Mouse (Mus musculus) kidney, embryonic 14.5 days (tissue): Measurements from ENCODE around the gene Ythdf1. TPM values are rescaled to one million over a fixed set of nuclear protein-coding genes. Genes with fewer than 3 reads are reported as not detected.

Source experiments
- ATAC-seq: fragments of 200-750 bp; cut with Nextera tagmentation; 2 replicates; pipeline ENCODE4 v1.8.0; 2017; ENCODE audit warnings: moderate number of reproducible peaks, mild to moderate bottlenecking, moderate TSS enrichment, moderate library complexity; ENCODE audit not compliant: low FRiP score, low TSS enrichment
- H3K27ac ChIP-seq: fragments of 300-500 bp; sonication (generic); 2 replicates; pipeline ENCODE4 v1.5.1; 2014; ENCODE audit warnings: low read depth, mild to moderate bottlenecking, low read length, moderate library complexity, mixed read lengths
- H3K27me3 ChIP-seq: fragments of 300-500 bp; sonication (generic); 2 replicates; pipeline ENCODE4 v1.6.1; 2014; ENCODE audit warnings: mild to moderate bottlenecking, low read length; ENCODE audit not compliant: control insufficient read depth, insufficient read depth
- H3K36me3 ChIP-seq: fragments of 300-500 bp; sonication (generic); 2 replicates; pipeline ENCODE4 v1.6.1; 2014; ENCODE audit warnings: low read length, mixed read lengths; ENCODE audit not compliant: control insufficient read depth, insufficient read depth
- H3K4me1 ChIP-seq: fragments of 300-500 bp; sonication (generic); 2 replicates; pipeline ENCODE4 v1.6.1; 2014; ENCODE audit warnings: low read length, mixed read lengths; ENCODE audit not compliant: control insufficient read depth, insufficient read depth
- H3K4me2 ChIP-seq: fragments of 300-500 bp; sonication (generic); replicated peaks from 2 replicates; pipeline ENCODE4 v1.6.1; 2014; ENCODE audit warnings: low read depth, mild to moderate bottlenecking, low read length
- H3K4me3 ChIP-seq: fragments of 300-500 bp; sonication (generic); 2 replicates; pipeline ENCODE4 v1.5.1; 2014; ENCODE audit warnings: mild to moderate bottlenecking, low read length
- H3K9ac ChIP-seq: fragments of 300-500 bp; sonication (generic); 2 replicates; pipeline ENCODE4 v1.6.1; 2014; ENCODE audit warnings: low read depth, mild to moderate bottlenecking, low read length, moderate library complexity
- H3K9me3 ChIP-seq: fragments of 300-500 bp; sonication (generic); 2 replicates; pipeline ENCODE4 v1.6.1; 2016; ENCODE audit warnings: low read length; ENCODE audit not compliant: control insufficient read depth
- WGBS: fragments of 180-500 bp; shearing (Covaris S2); extraction: QIAGEN DNeasy Blood & Tissue Kit; methylation state at CpG from one replicate; pipeline ENCODE4 v1.1.7; 2014; 5-methylcytosine and 5-hydroxymethylcytosine counted together
- polyA plus RNA-seq: library from polyadenylated mRNA; unstranded; fragments of >200 nt; fragmentation: Nextera tagmentation; extraction: Ambion mirVana; gene quantifications from 2 replicates; pipeline ENCODE4 v1.2.1, GENCODE M21; 2014

Gene Ythdf1
- polyA plus RNA-seq, 1 experiment from 2014 or later: 75.4 TPM

- Histone ChIP-seq H3K9ac (no peak overlapping the region), H3K36me3 (peaks cover 11% of the 10 kb centered on the region), H3K4me2 (no peak overlapping the region), H3K4me3 (no peak overlapping the region), H3K27me3 (no peaks in the 10 kb centered on the region), H3K4me1 (peaks cover 6% of the 10 kb centered on the region; the same call in 1 of the 2 replicates), H3K9me3 (no peaks in the 10 kb centered on the region), H3K27ac (no peak overlapping the region)
- ATAC-seq: no peak
- 92% methylated on average over 6 of the region's 6 CpGs for WGBS
These were observed 2.0 kb upstream of the Ythdf1 start for GRCm38 (mm10) chr2:180922739-180923138.

DNA sequence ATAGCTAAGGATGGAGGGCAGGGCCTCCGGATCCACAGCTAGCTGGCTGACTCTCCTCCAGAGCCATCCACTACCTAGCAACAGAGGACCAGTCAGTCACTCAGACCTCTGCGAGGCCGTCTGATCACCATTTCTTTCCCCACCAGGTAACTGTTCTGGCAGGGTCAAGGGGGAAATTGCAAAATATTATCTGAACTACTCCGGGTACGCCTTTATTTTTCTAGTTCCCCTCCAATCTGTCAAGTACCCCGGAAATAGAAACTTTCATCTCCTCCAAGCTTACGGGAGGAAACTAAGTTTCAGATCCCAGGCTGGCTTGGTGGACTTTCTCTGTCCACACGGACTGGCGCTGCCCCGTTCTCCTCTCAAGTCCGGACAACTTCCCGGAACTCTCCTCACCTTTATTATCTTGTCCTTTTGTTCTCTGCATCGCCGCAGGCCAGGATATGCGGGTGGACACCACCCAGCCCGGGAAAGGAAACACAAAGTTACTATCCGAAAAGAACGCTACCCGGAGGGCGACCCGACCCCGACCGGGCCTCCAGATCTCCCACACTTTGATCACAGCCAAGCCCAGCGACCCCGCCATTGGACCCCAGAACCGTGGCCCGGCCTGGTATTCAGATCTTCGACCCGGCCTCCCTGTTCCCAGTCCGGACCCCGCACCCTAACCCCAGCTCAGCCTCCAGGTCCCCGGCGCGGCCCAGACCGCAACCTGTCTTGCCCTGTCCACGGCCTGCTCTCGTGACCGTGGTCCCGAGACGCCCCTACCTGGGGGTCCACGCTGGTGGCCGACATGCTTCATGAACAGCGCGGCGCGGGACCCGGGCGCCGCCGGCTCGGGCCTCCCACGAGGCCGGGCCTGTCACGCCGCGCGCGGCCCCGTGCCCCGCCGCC is 588 bp downstream of the Ythdf1 start:
- Histone ChIP-seq H3K9ac (peak overlapping the region; percentile 99), H3K9me3 (no peaks in the 10 kb centered on the region), H3K4me2 (peak overlapping the region; percentile 90), H3K36me3 (peaks cover 34% of the 10 kb centered on the region), H3K27ac (peak overlapping the region; percentile 20), H3K27me3 (no peaks in the 10 kb centered on the region), H3K4me1 (peaks cover 6% of the 10 kb centered on the region; the same call in 1 of the 2 replicates), H3K4me3 (peak overlapping the region; percentile 99)
- ATAC-seq: peak; percentile 62
- WGBS: under 1% methylated on average over 61 of the region's 61 CpGs

- ATAC-seq: no peak
- no peaks in the 10 kb centered on the region for H3K9me3 ChIP-seq
- WGBS: 84% methylated on average over 3 of the region's 3 CpGs
These were observed 4.8 kb downstream of the Ythdf1 start for GRCm38 (mm10) chr2:180915886-180916433.

DNA sequence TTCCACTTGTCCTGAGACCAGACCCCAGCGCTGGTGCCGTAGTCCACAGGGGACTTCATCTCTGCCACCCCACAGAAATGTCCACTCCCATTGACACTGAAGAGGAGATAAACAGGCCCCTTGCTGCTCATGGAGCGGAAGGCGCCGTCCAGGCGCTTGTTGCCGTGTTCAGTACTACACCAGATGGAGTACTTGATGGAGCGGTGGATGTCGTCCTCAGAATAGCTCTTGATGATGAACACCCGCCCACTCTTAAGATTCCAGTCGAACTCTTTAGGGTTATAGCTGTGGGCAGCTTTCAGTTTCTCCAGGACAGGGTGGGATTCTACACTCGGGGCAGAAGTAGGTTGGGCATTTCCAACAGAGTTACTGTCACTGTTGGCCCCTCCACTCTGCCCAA is 9.8 kb downstream of the Ythdf1 start:
- ATAC-seq: no peak
- H3K9ac ChIP-seq: no peak overlapping the region
- H3K4me1 ChIP-seq: no peaks in the 10 kb centered on the region
- H3K27me3 ChIP-seq: no peaks in the 10 kb centered on the region
- no peak overlapping the region for H3K4me3 ChIP-seq
- 93% methylated on average over 12 of the region's 12 CpGs for WGBS
- no peaks in the 10 kb centered on the region for H3K9me3 ChIP-seq
- H3K4me2 ChIP-seq: no peak overlapping the region
- no peak overlapping the region for H3K27ac ChIP-seq
- peaks cover 87% of the 10 kb centered on the region for H3K36me3 ChIP-seq

More at GRCm38 (mm10) chr2:180915886-180916433, 4.8 kb downstream of the Ythdf1 start:
- H3K4me1 ChIP-seq: peaks cover 6% of the 10 kb centered on the region; the same call in 1 of the 2 replicates
- H3K27ac ChIP-seq: no peak overlapping the region
- H3K9ac ChIP-seq: no peak overlapping the region
- no peak overlapping the region for H3K4me3 ChIP-seq
- H3K4me2 ChIP-seq: no peak overlapping the region
- no peaks in the 10 kb centered on the region for H3K27me3 ChIP-seq
- H3K36me3 ChIP-seq: peaks cover 74% of the 10 kb centered on the region

- ATAC-seq: no peak
- H3K4me2 ChIP-seq: no peak overlapping the region
- no peaks in the 10 kb centered on the region for H3K9me3 ChIP-seq
- WGBS: 66% methylated on average over 5 of the region's 5 CpGs
- peaks cover 55% of the 10 kb centered on the region for H3K36me3 ChIP-seq
- no peak overlapping the region for H3K9ac ChIP-seq
- H3K4me3 ChIP-seq: no peak overlapping the region
- no peaks in the 10 kb centered on the region for H3K4me1 ChIP-seq
- no peaks in the 10 kb centered on the region for H3K27me3 ChIP-seq
- no peak overlapping the region for H3K27ac ChIP-seq
These were observed 15.1 kb downstream of the Ythdf1 start for GRCm38 (mm10) chr2:180905556-180906221.

- Histone ChIP-seq H3K9me3 (no peaks in the 10 kb centered on the region), H3K4me1 (no peaks in the 10 kb centered on the region), H3K4me3 (no peak overlapping the region), H3K9ac (no peak overlapping the region), H3K4me2 (no peak overlapping the region), H3K27me3 (no peaks in the 10 kb centered on the region), H3K36me3 (peaks cover 47% of the 10 kb centered on the region), H3K27ac (no peak overlapping the region)
- WGBS: 94% methylated on average over 18 of the region's 18 CpGs
- no peak for ATAC-seq
These were observed 16.1 kb downstream of the Ythdf1 start for GRCm38 (mm10) chr2:180904435-180905208.

GRCm38 (mm10) chr2:180902086-180902485 is 18.7 kb downstream of the Ythdf1 start:
- H3K4me3 ChIP-seq: no peak overlapping the region
- no peaks in the 10 kb centered on the region for H3K27me3 ChIP-seq
- no peaks in the 10 kb centered on the region for H3K9me3 ChIP-seq
- no peak for ATAC-seq
- WGBS: 46% methylated on average over 2 of the region's 2 CpGs
- no peak overlapping the region for H3K9ac ChIP-seq
- no peaks in the 10 kb centered on the region for H3K4me1 ChIP-seq
- H3K4me2 ChIP-seq: no peak overlapping the region
- H3K27ac ChIP-seq: no peak overlapping the region
- peaks cover 28% of the 10 kb centered on the region for H3K36me3 ChIP-seq

- no peaks in the 10 kb centered on the region for H3K9me3 ChIP-seq
- no peak overlapping the region for H3K4me3 ChIP-seq
- H3K4me1 ChIP-seq: peaks cover 12% of the 10 kb centered on the region
- H3K9ac ChIP-seq: no peak overlapping the region
- no peaks in the 10 kb centered on the region for H3K36me3 ChIP-seq
- peaks cover 34% of the 10 kb centered on the region for H3K27me3 ChIP-seq
- 84% methylated on average over 6 of the region's 6 CpGs for WGBS
- H3K27ac ChIP-seq: no peak overlapping the region
- no peak overlapping the region for H3K4me2 ChIP-seq
- ATAC-seq: no peak
These were observed 22.9 kb downstream of the Ythdf1 start for GRCm38 (mm10) chr2:180897857-180898256.
